Mouse (Mus musculus): ENCODE data around the gene 4930503B20Rik. TPM values are rescaled to one million over a fixed set of nuclear protein-coding genes. Genes with fewer than 3 reads are reported as not detected.

Gene 4930503B20Rik
- polyA plus RNA-seq, 1 experiment from 2014 or later = not detected

DNA sequence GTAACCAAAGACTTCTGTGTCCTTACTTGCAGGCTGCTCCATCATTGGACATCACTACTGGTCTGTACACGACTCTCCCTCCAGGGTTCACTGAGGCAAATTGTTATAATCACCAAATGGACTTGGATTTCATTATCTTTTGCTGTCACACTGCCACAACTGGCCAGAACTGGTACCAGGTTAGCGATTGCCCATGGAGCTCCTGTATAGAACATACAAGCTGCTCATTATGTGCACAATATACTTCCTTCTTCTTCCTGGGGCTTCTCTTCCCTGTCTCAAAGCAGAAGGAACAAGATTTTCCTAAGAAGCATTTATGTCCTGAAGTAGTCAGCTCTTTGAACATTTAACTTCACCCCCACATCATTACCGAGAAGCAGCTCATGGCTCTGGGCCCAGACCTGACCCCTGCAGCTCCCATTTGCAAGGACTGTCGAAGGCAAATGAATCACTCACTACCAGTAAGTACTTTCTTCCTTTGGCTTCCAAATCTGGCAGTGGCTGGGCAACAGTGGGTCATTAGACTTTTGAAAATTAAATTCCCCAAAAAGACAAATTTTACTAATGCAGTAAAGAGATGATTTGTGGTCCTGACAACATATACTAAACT is 9.2 kb downstream of the 4930503B20Rik start:
- no peaks in the 10 kb centered on the region for H3K27me3 ChIP-seq (ENCODE audit: insufficient read depth, low read length)
- TF ChIP-seq CTCF (IDR thresholded peaks at IDR 0.05; ENCODE audit: low read depth) = no peak
- no peak overlapping the region for H3K4me3 ChIP-seq (replicated peaks; ENCODE audit: low read depth, low read length)
- peak; percentile 58 for DNase-seq (ENCODE audit: low spot score)
- no peaks in the 10 kb centered on the region for H3K36me3 ChIP-seq (ENCODE audit: insufficient read depth, low read length)
- no peak overlapping the region for H3K9ac ChIP-seq (ENCODE audit: low read depth, low read length)
- no peak overlapping the region for H3K4me2 ChIP-seq (ENCODE audit: low read length)
- H3K4me1 ChIP-seq (replicated peaks; ENCODE audit: insufficient read depth, low read length) = no peaks in the 10 kb centered on the region
- H3K9me3 ChIP-seq (replicated peaks; ENCODE audit: low read length) = no peaks in the 10 kb centered on the region
- no peak; the same call in 1 of the 2 replicates for ATAC-seq (replicated peaks; ENCODE audit: low FRiP score, low read depth)
- WGBS = 35% methylated on average over 4 of the region's 4 CpGs
- no peak overlapping the region for H3K27ac ChIP-seq

DNA sequence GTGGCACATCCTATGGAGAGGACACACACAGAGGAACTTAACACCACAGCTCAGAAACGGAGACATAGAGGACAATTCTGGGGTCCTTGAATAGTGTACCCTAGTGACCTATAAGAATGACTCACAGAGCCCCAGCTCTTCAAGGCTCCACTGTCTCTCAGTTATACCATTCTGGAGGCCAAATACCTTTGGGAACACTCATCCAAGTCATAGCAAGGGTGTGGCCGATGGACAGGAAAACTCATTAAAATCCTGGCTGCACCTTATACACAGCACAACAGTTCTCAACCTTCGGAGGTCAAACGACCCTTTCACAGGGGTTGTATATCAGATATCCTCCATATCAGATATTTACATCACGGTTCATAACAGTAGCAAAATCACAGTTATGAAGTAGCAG is 18.6 kb downstream of the 4930503B20Rik start:
- no peak overlapping the region for H3K9ac ChIP-seq (ENCODE audit: low read depth, low read length)
- no peak overlapping the region for H3K4me3 ChIP-seq (replicated peaks; ENCODE audit: low read depth, low read length)
- no peak for ATAC-seq (replicated peaks; ENCODE audit: low FRiP score, low read depth)
- H3K36me3 ChIP-seq (ENCODE audit: insufficient read depth, low read length) = no peaks in the 10 kb centered on the region
- H3K27ac ChIP-seq = no peak overlapping the region
- no peak for TF ChIP-seq CTCF (IDR thresholded peaks at IDR 0.05; ENCODE audit: low read depth)
- no peaks in the 10 kb centered on the region; the same call in 1 of the 2 replicates for H3K4me1 ChIP-seq (replicated peaks; ENCODE audit: insufficient read depth, low read length)
- no peak for DNase-seq (ENCODE audit: low spot score)
- H3K4me2 ChIP-seq (ENCODE audit: low read length) = no peak overlapping the region
- 80% methylated on average over 5 of the region's 5 CpGs for WGBS
- no peaks in the 10 kb centered on the region for H3K9me3 ChIP-seq (replicated peaks; ENCODE audit: low read length)
- H3K27me3 ChIP-seq (ENCODE audit: insufficient read depth, low read length) = no peaks in the 10 kb centered on the region

DNA sequence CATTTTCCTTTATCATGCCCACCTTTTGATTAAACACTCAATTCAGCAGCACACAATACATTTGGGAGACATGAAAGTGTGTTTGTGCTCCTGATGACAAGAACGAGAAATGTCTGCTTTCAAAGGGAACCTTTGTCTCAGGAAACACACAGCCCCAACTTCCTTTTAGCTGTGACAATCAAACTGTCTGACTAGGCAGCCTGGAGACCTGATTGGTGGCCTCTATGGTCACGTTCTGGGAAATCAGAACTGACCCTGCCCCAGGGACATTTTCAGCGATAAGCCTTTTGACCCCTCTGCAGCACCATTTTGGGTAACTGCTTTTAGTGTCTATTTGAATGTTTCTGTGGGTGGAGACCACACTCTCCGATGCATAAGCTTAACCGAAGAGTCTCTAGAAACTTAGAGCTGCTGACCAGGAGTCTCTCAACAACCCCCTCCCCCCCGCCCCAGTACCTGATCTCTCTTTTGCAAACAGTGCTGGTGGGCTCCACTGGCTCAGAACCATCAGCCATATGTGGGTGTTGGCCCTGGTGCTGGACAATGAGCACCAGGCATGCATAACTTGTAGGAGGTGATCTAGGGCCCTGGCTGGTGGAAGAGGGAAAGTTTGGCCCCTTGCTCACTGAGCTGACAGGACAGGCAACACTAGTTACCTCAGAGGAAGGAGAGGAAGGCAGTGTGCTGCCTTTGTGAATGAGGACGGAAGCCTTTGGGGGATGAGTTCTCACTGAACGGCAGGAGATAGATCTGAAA is 22.7 kb downstream of the 4930503B20Rik start:
- H3K27me3 ChIP-seq (ENCODE audit: insufficient read depth, low read length) = no peaks in the 10 kb centered on the region
- H3K27ac ChIP-seq = peak overlapping the region; percentile 56
- DNase-seq (ENCODE audit: low spot score) (peak; percentile 75), ATAC-seq (replicated peaks; ENCODE audit: low FRiP score, low read depth) (peak; percentile 86)
- no peaks in the 10 kb centered on the region; the same call in 1 of the 2 replicates for H3K4me1 ChIP-seq (replicated peaks; ENCODE audit: insufficient read depth, low read length)
- TF ChIP-seq CTCF (IDR thresholded peaks at IDR 0.05; ENCODE audit: low read depth) = no peak
- H3K4me2 ChIP-seq (ENCODE audit: low read length) = peak overlapping the region; percentile 21; the same call in 1 of the 2 replicates
- 31% methylated on average over 8 of the region's 8 CpGs for WGBS
- no peaks in the 10 kb centered on the region for H3K9me3 ChIP-seq (replicated peaks; ENCODE audit: low read length)
- H3K4me3 ChIP-seq (replicated peaks; ENCODE audit: low read depth, low read length) = no peak overlapping the region
- H3K36me3 ChIP-seq (ENCODE audit: insufficient read depth, low read length) = no peaks in the 10 kb centered on the region
- H3K9ac ChIP-seq (ENCODE audit: low read depth, low read length) = no peak overlapping the region

DNA sequence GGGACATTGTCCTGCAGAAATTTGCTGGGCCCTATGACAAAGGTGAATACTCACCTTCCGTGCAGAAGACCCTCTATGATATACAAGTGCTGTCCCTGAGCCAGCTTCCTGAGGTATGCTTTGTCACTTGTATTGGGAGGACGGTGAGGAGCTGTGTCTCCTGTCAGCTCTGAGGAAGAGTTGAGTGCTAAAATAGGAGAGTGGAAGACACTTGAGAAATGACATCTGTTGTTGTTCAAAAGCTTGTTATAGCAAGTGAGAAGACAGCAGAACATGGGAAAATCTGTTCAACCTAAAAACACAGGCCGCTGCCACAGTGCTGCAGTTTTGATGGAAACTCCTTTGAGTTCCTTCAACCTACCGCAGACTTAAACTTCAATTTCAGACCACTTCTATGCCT is 25.4 kb downstream of the 4930503B20Rik start:
- Histone ChIP-seq H3K9me3 (replicated peaks; ENCODE audit: low read length) (no peaks in the 10 kb centered on the region), H3K4me2 (ENCODE audit: low read length) (no peak overlapping the region), H3K4me1 (replicated peaks; ENCODE audit: insufficient read depth, low read length) (no peaks in the 10 kb centered on the region; the same call in 1 of the 2 replicates), H3K36me3 (ENCODE audit: insufficient read depth, low read length) (no peaks in the 10 kb centered on the region), H3K4me3 (replicated peaks; ENCODE audit: low read depth, low read length) (no peak overlapping the region), H3K27ac (no peak overlapping the region), H3K27me3 (ENCODE audit: insufficient read depth, low read length) (no peaks in the 10 kb centered on the region), H3K9ac (ENCODE audit: low read depth, low read length) (no peak overlapping the region)
- no peak for DNase-seq (ENCODE audit: low spot score)
- TF ChIP-seq CTCF (IDR thresholded peaks at IDR 0.05; ENCODE audit: low read depth) = no peak
- 81% methylated on average over 4 of the region's 4 CpGs for WGBS
- no peak for ATAC-seq (replicated peaks; ENCODE audit: low FRiP score, low read depth)

DNA sequence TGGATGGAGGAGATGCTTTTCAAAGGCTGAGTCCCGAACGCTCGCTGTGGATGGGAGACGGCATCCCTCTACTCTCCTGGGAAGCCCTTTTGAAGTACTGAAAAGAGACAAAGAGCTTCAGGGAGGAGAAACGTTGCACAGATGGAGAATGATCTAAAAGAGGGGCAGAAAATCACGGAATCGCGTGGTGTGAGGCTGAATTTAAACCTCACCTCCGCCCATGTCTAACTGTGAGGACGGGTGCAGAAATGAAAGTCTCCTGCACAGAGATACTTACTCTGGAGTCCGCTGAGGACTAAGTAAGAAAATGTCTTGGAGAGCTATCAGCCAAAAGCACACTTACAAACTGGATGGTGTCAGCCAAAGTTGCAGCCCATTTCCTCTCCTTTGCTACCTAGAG is 29.2 kb downstream of the 4930503B20Rik start:
- Histone ChIP-seq H3K27ac (no peak overlapping the region), H3K27me3 (ENCODE audit: insufficient read depth, low read length) (no peaks in the 10 kb centered on the region), H3K9ac (ENCODE audit: low read depth, low read length) (no peak overlapping the region), H3K36me3 (ENCODE audit: insufficient read depth, low read length) (no peaks in the 10 kb centered on the region), H3K9me3 (replicated peaks; ENCODE audit: low read length) (no peaks in the 10 kb centered on the region; the same call in 1 of the 2 replicates), H3K4me3 (replicated peaks; ENCODE audit: low read depth, low read length) (no peak overlapping the region), H3K4me2 (ENCODE audit: low read length) (no peak overlapping the region), H3K4me1 (replicated peaks; ENCODE audit: insufficient read depth, low read length) (no peaks in the 10 kb centered on the region)
- 80% methylated on average over 11 of the region's 11 CpGs for WGBS
- ATAC-seq (replicated peaks; ENCODE audit: low FRiP score, low read depth) (no peak), DNase-seq (ENCODE audit: low spot score) (no peak)
- TF ChIP-seq CTCF (IDR thresholded peaks at IDR 0.05; ENCODE audit: low read depth) = no peak

DNA sequence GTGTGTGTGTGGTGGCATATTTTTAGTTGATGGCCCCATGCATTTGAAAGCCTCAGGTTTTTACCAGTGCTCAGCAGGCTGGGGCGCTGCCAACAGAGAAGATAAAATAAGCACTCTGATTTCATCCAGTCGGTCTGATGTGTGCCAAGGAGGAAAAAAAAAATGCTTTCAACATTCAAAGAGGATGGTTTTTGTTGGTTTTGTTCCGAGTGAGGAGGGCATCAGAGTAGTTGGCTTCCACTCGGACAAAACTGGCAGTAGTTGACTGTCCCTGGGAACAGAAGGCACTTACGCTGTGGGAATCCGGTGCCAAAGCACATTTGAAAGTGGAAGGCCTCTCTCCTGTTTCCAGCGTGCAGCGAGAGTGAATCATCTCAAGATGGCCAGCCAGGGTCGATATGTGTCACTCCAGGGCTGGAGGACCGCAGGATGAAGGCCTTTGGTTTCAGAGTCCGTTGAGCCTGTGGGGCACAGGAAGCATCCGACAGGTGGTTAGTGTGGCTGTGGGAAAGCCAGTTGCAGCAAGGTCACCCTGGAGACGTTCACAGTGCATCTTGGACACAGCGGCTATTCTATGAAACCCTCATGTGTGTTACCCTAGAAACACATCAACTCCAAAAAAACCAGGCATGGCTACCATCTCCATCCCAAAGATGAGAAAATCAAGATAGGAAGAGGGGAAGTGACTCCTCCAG is 30.4 kb downstream of the 4930503B20Rik start:
- DNase-seq (ENCODE audit: low spot score) (no peak), ATAC-seq (replicated peaks; ENCODE audit: low FRiP score, low read depth) (no peak)
- Histone ChIP-seq H3K9ac (ENCODE audit: low read depth, low read length) (no peak overlapping the region), H3K4me2 (ENCODE audit: low read length) (no peak overlapping the region), H3K27ac (no peak overlapping the region), H3K27me3 (ENCODE audit: insufficient read depth, low read length) (no peaks in the 10 kb centered on the region), H3K4me3 (replicated peaks; ENCODE audit: low read depth, low read length) (no peak overlapping the region), H3K9me3 (replicated peaks; ENCODE audit: low read length) (no peaks in the 10 kb centered on the region; the same call in 1 of the 2 replicates), H3K4me1 (replicated peaks; ENCODE audit: insufficient read depth, low read length) (no peaks in the 10 kb centered on the region), H3K36me3 (ENCODE audit: insufficient read depth, low read length) (no peaks in the 10 kb centered on the region)
- TF ChIP-seq CTCF (IDR thresholded peaks at IDR 0.05; ENCODE audit: low read depth) = no peak
- 89% methylated on average over 14 of the region's 14 CpGs for WGBS

All from kidney, postnatal 0 days (tissue).